Mouse (Mus musculus): ENCODE measurements at regions not wholly inside any gene's neighbourhood (a gene's known extent, or its start where the extent isn't known, plus 50 kb on each side); places are given as distances from the start of the nearest gene placed in this dataset.
"Not testable (repeated sequence)": the region's sequence is repeated elsewhere in the genome, so short reads cannot be mapped to it uniquely, and the experiment has no call there.

DNA sequence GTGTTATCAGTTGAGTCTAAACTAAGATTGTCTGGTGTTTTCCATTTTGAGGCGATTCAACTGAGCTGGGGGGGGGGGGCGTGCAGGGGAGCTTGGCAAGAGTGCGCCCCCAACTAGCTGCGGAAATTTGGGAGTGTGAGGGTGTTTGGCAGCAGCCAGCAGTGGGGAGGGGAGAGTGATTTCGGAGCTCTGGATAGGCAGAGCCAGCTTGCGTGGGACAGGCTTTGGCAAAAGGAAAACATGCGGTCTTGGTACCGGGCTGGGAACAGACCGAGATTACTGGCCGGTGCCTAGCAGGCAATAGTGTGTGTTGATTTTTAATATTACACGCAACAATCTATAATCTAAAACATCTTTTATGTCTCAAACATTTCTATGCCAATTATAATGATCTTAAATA, 199.4 kb upstream of the Cdk6 start:
- 93% methylated on average over 11 of the region's 11 CpGs for WGBS

DNA sequence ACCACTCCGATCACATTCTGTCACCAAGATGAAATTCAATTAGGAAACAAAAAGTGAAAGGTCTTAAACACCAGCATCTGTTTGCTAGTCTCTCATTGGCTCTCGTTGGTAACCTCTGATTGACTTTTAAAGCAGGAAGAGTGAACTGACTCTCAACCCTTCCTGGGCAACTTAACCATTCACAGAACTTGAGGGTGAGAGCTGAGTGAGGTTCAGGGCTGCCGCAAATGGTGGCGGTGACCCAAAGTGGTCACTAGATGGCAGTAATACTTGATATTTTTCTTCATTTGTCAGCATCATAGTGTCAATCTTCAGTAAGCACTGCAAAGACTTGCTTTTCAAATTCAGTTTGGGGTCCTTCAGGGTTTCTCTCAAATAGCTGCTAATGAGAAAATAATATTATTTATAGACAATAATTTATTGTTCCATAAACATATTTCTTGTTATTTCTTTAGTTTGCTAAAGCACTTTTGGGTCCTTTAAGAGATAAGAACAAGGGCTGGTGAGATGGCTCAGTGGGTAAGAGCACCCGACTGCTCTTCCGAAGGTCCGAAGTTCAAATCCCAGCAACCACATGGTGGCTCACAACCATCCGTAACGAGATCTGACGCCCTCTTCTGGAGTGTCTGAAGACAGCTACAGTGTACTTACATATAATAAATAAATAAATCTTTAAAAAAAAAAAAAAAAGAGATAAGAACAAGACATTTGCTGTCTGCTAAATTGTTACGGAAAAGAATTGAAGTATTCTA, 194.6 kb upstream of the Cdk6 start:
- H3K27ac ChIP-seq (ENCODE audit: control insufficient read depth, insufficient read depth, low read depth, low read length, poor library complexity); H3K4me1 ChIP-seq (ENCODE audit: control insufficient read depth, insufficient read depth, low read length); H3K4me3 ChIP-seq (replicated peaks; ENCODE audit: control insufficient read depth, low read depth, low read length): not testable (repeated sequence)
- 40% methylated on average over 10 of the region's 11 CpGs for WGBS

More for the DNA sequence above, 199.4 kb upstream of the Cdk6 start:
- H3K4me3 ChIP-seq (replicated peaks; ENCODE audit: control insufficient read depth, low read depth, low read length); H3K27ac ChIP-seq (ENCODE audit: control insufficient read depth, insufficient read depth, low read depth, low read length, poor library complexity); H3K4me1 ChIP-seq (ENCODE audit: control insufficient read depth, insufficient read depth, low read length): not testable (repeated sequence)

DNA sequence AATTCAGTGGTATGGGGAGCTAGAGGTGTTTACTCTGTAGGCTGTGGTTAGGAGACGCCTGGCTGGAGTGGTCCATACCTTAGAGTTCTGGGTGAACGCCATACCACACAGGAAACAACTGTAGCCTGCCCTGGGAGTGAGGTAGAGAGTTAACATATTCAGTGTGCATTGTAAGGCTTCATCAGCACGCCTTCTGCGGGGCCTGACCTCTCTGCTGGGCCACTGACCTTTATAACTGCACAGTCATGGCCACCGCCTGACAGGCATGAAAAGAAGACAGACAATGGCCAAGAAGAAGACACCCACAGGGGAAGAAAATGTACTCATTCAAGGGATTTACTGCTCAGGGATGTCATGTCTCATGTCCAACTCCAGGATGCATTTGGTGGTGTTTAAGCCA, 191.4 kb upstream of the Cdk6 start:
- not testable (repeated sequence) for H3K4me3 ChIP-seq (replicated peaks; ENCODE audit: control insufficient read depth, low read depth, low read length); H3K4me1 ChIP-seq (ENCODE audit: control insufficient read depth, insufficient read depth, low read length); H3K27ac ChIP-seq (ENCODE audit: control insufficient read depth, insufficient read depth, low read depth, low read length, poor library complexity)
- 23% methylated on average over 5 of the region's 5 CpGs for WGBS

DNA sequence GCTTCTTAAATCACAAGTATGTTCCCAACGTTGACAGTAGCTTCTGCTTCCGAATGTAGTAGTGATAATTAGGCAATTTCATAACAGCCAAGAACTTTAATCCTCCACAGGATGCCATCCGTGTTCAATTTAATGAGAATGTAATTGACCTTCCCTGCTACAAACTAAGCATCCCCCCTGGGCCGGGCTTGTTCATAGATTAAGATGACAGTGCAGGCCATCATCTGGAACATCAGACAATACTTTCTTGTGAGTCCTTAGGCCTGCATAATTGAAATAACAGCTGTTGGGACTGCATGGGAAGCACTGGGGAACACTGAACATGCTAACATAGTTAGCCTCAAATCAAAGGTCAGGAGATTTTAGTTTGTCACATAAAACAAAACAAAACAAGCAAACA, 190.5 kb upstream of the Cdk6 start:
- H3K27ac ChIP-seq (ENCODE audit: control insufficient read depth, insufficient read depth, low read depth, low read length, poor library complexity); H3K4me3 ChIP-seq (replicated peaks; ENCODE audit: control insufficient read depth, low read depth, low read length); H3K4me1 ChIP-seq (ENCODE audit: control insufficient read depth, insufficient read depth, low read length): not testable (repeated sequence)
- WGBS = 55% methylated on average over 4 of the region's 4 CpGs

DNA sequence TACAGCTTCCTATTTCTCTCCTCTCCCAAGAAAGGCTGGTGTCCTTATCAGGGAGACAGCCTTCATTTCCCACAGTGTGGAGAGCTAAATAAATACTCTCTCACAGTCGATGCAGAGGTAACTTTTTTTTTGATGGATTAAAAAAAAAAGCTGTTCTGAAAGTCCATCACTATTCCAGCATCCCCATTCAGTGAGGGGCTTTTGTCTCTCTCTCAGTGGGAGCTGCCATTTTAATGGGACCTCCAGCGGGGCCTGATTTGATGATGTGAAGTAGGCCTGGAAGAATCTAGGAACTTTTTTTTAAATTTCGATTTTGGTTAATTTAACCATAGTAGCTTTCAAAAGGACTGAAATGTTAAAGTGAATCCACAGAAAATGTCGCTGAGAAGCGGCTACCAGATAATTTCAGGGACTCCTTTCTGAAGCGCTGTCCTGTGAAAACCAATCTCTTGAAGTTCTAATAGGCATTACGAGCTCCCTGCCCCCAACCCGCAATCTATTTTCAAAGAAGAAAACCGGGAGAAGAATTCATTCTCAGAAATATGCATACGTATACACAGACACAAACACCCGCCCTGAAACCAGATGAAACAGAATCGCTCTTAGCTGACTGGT, 189.6 kb upstream of the Cdk6 start:
- not testable (repeated sequence) for H3K4me1 ChIP-seq (ENCODE audit: control insufficient read depth, insufficient read depth, low read length); H3K4me3 ChIP-seq (replicated peaks; ENCODE audit: control insufficient read depth, low read depth, low read length); H3K27ac ChIP-seq (ENCODE audit: control insufficient read depth, insufficient read depth, low read depth, low read length, poor library complexity)
- 30% methylated on average over 12 of the region's 12 CpGs for WGBS

DNA sequence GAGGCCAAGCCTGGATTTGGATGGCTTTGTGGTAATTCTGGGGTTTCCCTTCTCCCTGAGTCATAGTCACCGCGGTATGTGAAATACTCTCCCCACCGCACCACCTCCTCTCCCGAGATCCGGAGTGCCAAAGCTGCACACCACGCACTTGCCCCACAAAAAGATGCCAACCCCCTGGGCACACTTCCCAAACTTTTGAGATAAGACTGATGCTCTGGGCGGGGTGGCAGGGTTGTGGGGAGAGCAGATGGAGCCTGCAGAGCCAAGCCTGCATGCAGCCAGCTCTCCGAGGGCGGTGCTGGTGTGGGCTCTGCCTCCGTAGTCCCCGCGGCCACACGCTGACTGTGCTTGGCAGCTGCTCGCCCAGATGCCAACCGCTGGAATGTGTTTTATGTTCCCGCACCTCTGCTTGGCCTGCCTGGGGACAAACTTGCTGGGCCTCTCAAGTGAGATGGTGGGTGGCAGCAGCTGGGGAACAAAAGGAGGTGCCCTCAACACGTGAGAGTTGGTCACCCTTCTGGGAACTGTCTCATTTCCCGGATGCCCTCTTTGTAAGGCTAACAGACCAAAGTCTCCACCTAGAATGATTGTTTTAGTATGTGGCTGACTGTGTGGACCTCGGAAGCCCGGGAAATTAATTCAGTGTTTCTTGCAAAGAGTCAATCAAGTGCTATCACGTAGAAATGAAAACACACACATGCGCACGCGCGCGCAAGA, 189.0 kb upstream of the Cdk6 start:
- 23% methylated on average over 26 of the region's 26 CpGs for WGBS
- H3K27ac ChIP-seq (ENCODE audit: control insufficient read depth, insufficient read depth, low read depth, low read length, poor library complexity); H3K4me3 ChIP-seq (replicated peaks; ENCODE audit: control insufficient read depth, low read depth, low read length); H3K4me1 ChIP-seq (ENCODE audit: control insufficient read depth, insufficient read depth, low read length): not testable (repeated sequence)

DNA sequence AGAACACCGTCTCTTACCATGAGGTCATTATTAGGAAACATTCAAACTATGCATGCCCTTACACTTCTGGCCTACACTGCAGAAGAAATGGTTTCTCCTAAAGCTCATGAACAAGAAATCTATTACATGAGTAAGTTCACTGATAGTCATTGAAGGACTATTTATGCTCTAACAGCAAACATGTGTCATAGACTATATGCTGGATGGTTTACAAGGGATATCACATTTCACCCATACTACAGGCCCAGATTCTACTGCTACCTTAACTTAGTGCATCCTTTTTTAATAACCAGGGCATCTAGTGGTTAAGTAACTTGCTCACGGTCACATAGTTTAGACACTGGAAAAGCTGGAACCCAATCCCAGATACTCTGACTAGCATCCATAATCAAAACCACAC, 175.8 kb upstream of the Cdk6 start:
- not testable (repeated sequence) for H3K27ac ChIP-seq (ENCODE audit: control insufficient read depth, insufficient read depth, low read depth, low read length, poor library complexity); H3K4me1 ChIP-seq (ENCODE audit: control insufficient read depth, insufficient read depth, low read length); H3K4me3 ChIP-seq (replicated peaks; ENCODE audit: control insufficient read depth, low read depth, low read length)
- 83% methylated on average over 2 of the region's 2 CpGs for WGBS

DNA sequence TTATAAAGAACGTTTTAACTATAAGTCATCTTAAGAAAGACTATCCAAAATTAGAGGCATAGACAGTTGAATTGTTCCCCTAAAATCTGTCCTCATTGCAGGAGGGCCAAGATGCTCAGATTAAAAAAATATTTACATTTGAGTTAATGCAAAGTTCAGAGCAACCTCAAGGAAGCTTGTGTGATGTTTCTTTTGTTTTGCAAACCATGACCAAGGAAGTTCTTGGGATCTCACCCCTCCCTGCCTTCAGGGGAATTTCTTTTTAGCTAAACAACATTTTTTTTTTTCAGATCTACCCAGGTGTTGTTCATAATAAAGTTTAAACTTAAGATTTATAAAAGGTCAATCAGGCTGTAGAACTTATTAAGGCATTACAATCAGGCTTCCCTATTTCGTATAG, 174.8 kb upstream of the Cdk6 start:
- H3K27ac ChIP-seq (ENCODE audit: control insufficient read depth, insufficient read depth, low read depth, low read length, poor library complexity); H3K4me3 ChIP-seq (replicated peaks; ENCODE audit: control insufficient read depth, low read depth, low read length); H3K4me1 ChIP-seq (ENCODE audit: control insufficient read depth, insufficient read depth, low read length): not testable (repeated sequence)
- 80% methylated on average over 2 of the region's 2 CpGs for WGBS

DNA sequence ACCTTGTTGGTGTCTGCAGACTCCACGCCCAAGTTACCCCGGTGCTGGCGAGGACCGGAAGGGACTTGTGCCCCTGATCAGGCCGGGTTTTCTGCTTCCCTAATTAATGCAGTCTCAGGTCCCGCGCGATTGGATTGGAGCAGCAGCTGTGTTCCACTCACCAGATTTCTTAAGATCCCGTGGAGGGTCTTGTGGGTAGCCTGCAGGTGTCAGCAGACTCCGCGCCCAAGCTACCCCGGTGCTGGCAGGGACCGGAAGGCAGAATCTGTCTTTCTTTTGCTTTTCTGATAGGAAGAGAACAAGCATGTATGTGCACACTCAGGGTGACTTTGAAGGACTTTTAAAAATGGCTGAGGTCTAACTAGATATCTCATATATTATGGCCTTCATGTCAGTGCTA, 147.7 kb upstream of the Cdk6 start:
- H3K4me3 ChIP-seq (replicated peaks; ENCODE audit: control insufficient read depth, low read depth, low read length); H3K4me1 ChIP-seq (ENCODE audit: control insufficient read depth, insufficient read depth, low read length); H3K27ac ChIP-seq (ENCODE audit: control insufficient read depth, insufficient read depth, low read depth, low read length, poor library complexity): not testable (repeated sequence)
- TF ChIP-seq CTCF (IDR thresholded peaks at IDR 0.05; ENCODE audit: control insufficient read depth, insufficient read depth, low read length) = peak; percentile 29; the same call in 1 of the 2 replicates
- WGBS = 39% methylated on average over 13 of the region's 13 CpGs
